Mouse (Mus musculus): ENCODE results near the gene Mxi1. TPM values are rescaled to one million over a fixed set of nuclear protein-coding genes. Genes with fewer than 3 reads are reported as not detected.

Gene Mxi1
- total RNA-seq, 2 experiments from 2014 or later = 29.2 to 35.0 TPM

DNA sequence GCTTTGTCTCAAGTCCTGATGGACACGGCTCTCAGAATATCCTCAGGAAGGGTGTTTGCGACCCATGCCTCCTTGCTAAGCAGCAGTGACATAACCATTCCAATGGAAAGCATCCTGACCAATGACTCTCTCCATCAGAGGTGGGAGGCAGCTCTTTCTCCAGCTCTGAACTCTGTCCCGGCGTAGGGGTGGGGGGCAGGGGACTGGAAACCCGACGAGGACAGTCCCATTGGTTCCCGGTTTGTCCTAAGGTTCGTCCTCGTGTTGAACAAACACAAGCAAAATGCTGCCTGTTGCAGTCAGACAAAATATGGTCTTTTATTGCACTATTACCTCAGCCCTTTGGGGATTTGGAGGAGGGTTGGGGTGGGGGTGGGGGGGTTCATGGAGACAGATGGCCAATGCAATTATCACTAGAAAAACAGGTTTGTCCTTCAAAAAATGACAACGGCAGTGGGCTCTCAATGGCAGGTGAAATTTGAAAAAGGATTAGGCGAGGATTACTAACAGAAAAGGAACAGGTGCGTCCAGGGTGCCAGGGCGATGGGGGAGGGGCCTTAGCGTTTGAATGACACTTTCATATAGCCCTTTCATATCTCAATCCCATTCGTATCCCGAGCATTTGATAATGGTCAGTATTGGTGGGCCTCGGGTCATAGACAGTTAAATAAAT, 11.0 kb upstream of the Mxi1 start:
- DNase-seq (ENCODE audit: low spot score in 2 of 2) = no peak

DNA sequence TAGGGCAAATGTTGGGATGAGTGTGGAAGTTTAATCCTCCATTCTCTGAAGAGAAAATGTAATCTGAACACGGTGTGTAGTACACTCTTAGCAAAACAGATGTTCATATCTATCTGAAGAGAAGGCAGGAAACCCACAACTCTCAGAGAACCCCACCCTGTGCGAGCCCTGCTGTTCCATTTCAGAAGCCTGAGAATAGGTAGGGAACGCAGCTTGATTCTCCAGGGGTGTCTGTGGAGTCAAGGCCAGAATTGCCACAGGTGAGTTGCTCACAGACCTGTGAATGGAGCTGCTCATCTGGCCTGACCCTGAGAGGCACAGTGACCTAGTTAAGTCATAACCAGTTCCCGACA, 10.5 kb upstream of the Mxi1 start:
- no peak for DNase-seq (ENCODE audit: low spot score in 2 of 2)

DNA sequence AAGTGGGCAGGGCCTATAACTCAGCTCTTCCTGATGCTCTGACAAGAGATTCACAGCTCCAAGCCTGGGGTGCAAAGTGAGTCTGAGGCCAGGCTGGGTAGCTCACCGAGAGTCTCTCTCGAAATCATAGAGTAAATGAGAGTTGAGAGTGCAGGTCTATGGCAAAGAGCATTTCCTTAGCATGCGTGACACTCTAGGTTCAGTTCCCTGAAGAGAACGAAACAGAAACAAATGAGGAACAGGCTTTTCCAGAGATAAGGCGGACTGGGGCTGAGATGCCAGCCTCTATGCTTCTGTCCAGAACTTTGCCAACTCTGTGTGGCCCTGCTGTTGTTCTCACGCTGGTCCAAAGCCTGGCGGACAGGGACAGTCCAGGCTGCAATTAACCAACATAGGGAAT, 6.9 kb upstream of the Mxi1 start:
- no peak for DNase-seq (ENCODE audit: low spot score in 2 of 2)

DNA sequence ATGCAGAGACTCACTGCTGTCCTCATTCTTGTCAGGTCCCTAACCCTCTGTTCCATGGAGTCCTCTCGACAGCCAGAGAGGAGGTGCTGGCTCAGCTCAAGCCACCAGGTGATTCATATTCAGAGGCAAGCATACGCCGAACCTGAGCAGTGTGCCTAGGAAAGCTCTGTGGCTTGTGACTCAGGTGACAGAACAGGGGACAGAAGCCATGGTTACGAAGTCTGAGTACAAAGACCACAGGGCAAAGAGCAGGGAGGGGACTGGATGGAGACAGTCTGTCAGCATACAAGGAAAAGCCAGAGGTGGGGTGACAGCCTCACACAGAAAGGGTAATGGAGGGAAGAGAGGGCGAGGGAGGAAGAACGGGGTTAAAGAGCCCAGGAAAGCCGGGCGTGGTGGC, 4.7 kb upstream of the Mxi1 start:
- DNase-seq (ENCODE audit: low spot score in 2 of 2) = no peak

DNA sequence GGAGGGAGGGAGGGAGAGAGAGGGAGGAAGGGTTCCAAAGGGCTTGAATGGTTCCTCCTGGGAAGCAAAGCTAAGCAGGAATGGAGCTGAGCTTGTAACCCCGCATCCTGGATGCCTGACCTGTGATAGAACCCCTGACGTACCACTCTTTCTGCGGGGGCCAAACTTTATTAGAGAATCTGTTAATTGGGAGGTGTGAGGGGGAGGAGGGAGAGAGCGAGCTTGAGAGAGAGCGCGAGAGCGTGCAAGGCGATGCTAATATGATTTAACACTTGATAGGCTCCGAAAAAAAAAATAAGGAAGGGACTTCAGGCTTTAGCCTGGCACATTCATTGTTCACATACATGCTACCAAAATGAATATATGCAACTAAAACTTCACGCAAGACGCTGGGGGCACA, 3.6 kb upstream of the Mxi1 start:
- no peak for DNase-seq (ENCODE audit: low spot score in 2 of 2)

DNA sequence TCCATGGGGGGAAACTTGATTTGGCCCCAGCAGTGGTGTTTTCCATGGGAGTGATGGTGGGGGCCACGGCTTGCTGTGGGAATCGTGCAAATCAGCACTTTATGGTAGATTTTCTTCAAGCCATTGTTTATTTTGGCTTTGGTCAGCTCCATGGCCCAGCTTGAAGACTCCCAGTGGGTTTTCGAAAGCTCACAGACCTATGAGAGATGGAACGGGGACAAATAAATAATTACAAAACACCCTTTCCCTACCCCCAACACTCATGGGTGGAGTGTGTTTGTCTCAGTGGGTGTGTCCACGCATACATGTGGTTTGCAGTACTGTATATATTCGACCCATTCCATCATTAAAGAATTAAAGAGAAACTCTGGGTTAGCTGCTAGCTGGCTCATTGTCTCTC, 3.1 kb upstream of the Mxi1 start:
- no peak for DNase-seq (ENCODE audit: low spot score in 2 of 2)

DNA sequence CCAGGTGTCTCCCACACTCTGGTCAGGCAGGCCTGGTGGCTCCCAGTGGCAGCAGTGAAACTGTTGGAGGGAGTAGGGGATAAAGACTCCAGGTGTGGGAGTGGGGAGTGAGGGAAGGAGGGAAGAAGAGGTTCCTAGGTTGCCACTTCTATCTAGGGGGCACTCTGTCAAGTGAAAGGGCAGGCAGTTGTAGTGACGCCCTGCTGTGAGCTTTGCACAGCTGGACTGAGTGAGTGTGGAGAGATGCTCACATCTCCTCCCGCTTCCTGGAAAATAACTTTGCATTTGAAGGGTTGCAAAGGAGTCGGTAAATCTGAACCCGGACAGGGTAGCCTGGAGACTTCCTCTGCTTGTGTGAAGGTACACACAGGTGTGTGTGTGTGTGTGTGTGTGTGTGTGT, 687 bp upstream of the Mxi1 start:
- DNase-seq (ENCODE audit: low spot score in 2 of 2) = no peak

DNA sequence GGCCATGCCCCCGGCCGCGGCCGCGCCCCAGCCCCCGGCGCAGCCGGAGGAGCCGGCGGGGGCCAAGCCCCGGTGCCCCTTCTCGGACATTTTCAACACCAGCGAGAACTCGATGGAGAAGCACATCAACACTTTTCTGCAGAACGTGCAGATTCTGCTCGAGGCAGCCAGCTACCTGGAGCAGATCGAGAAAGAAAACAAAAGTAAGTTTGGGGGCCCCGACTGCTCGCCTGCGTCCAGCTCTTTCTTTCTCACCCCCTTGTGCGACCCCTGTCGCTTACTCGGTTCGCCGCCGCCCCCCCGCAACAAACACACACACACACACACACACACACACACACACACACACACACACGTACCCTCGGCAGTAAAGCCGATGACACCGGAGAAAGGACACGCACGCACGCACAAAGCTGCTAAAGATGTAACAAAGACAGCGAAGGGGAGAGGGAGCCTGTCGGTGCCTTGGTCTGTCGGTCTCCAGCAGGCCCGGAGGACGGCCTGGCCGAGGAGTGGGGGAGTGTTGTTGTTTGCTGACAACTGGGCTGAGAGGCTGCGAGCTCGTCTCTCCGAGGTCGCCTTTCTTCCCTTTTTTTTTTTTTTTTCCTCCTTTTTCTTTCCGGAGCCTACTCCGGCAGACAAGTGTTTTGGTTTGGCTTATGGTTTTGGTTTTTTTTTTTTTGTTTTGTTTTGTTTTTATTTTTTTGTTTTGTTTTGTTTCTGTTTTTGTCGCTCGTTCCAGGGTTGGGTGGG, 629 bp downstream of the Mxi1 start:
- peak in 1 of 2 experiments; percentile 49 for DNase-seq (ENCODE audit: low spot score in 2 of 2)

DNA sequence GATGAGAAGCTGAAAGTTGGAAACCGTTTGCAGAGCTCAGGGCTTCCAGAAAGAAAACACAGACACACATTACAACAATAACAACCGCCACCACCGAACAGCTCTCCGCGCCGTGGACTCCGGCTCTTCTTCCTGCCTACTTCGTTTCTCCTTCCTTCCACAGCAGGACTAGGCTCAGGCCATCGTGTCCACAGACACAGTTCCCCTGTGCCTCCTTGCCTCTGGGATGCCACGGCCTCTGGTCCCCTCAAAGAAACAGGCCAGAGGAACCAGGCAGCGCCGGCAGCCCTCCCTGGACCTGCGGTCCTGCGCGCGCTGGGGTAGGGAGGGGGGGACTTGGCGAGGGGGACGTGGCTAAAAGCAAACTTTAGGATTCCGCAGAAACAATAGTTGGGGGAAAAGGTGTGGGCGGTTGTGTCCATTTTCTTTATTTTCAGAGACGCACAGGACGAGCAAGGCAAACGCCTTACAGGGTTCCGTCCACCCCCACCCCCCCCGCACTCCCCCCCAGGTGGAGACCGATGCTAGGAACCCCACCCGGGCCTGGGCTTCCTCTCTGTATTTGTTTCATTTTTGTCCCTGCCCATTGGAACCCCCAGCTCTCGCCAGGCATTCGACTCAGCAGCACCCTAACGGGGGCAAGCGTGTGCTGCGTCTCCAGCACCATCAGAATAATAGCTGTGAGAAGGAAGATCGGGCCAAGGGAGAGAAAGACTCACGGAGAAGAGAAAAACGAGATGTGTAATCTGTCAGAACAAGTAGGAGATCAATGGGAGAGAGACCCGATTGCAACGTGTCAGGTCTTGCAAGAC, 1.4 kb downstream of the Mxi1 start:
- DNase-seq (ENCODE audit: low spot score in 2 of 2) = peak; percentile 35 to 48

DNA sequence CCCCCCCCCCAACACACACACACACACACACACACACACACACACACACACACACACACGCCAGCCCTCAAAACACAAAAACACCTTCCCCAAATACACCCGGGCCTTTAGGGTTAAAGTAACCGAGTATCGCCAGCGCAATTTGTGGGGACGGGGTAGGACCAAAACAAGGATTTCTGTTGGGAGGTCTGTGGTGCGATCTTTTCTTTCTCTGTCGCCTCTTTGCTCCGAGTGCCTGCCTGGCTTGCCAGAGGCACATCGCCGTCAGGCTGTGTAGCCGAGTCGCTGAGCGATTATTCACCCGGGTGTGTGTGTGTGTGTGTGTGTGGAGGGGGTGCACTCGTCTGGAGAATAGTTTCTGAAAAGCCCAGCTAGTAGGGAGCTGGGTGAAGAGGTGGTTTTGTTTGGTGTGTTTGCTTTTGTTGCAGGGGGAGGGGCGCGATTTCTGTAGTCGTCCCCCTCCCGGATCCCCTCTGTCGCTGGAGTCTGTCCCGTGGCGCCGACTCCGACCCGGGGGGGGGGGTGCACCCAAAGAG, 2.1 kb downstream of the Mxi1 start:
- peak in 1 of 2 experiments; percentile 51 for DNase-seq (ENCODE audit: low spot score in 2 of 2)

DNA sequence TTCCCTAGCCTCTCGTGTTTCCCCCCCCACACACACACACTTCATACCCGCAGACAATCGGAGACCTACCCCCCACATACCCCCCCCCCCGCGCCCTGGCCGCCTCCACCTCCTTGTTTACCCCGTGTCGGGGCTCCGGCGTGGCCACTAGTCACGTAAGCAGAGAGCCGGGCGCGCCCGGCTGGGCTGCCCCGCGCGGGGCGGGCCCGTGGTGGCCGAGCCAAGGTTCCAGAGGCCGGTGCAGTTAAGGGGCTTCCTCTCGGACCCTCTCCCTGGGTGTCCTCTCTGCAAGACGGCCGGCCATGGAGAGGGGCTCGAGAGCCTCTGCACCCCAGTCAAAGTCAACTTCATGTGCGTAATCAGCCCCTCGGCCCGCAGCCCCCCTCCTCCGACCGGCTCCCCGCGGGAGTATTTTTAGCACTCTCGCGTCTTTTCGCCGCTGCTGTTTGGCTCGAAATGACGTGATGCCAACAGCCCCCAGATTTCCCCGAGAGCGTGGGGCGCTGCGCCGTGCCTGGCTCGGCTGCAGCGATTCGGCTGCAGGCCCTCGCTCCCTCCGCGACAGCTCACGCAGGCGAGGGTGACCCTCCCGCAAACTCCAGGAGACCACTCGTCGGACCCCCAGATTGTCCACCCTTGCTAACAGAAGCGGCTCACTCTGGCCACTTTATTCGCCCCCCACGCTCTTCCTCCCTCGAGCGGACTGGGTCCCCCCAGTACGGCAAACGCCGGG, 2.8 kb downstream of the Mxi1 start:
- peak; percentile 65 to 66 for DNase-seq (ENCODE audit: low spot score in 2 of 2)

DNA sequence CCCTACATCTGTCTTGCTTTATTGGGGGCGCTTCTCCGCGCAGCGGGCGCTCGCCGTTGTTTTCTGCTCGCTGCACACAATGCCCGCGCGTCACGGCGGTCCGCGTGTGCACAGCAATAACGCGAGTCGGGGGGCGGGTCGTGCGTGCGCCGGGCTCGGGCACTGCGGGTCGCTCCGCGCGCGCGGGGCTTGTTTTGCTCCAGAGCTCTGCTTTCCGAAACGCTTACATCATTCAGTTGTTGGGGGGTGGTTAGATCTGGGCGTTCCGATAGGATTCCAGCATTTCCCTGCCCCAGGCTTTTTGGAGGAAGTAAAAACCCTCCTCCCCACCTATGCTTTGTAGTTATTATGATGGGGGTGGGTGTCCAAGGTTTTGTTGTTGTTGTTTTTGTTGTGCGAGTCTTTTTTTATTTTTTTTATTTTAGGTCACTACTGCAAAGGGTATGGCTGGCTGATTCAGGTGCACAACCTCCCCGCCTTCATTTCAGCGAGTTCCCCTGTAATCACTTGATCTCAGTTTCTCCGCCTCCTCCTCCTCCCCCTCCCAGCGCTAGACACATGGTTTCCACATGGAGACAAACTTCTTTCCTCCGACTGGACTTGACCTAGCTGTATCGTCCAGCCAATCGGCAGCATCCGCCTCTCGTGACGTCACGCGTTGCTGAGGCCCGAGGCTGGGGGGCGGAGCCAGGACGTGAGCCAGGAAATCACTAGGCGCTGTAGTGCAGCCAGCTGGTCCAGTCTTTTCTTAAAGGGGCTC, 3.5 kb downstream of the Mxi1 start:
- peak; percentile 99 to 100 for DNase-seq (ENCODE audit: low spot score in 2 of 2)

DNA sequence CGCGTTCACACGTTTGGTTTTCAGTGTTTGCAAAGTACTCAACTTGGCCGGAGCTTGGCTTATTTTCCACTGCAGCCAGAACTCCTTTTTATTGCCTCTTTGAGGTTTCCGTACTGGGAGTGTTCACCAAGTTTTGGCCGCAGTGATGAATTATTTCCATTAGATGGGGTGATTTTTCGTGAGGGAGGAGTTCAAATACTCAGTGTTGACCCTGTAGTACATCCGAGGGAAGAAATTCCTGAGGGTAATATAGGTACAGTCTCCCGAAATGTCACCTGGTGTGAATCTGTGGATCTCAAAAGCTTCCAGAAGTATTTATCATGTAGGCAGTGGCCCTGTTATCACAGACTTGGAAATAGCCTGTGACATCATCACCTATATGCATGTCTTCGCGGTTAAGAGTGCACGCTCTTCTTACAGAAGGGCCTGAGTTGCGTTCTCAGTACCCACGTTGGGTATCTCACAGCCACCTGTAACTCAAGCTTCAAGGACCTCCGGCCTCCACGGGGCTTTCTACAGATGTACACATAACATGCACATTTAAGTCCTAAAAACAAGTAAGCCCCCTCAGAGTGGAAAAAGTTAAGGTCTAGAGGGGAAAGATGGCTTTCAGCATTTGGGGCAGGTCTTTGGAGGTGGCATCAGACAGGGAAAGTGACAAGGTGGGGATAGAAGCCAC, 4.4 kb downstream of the Mxi1 start:
- no peak for DNase-seq (ENCODE audit: low spot score in 2 of 2)

DNA sequence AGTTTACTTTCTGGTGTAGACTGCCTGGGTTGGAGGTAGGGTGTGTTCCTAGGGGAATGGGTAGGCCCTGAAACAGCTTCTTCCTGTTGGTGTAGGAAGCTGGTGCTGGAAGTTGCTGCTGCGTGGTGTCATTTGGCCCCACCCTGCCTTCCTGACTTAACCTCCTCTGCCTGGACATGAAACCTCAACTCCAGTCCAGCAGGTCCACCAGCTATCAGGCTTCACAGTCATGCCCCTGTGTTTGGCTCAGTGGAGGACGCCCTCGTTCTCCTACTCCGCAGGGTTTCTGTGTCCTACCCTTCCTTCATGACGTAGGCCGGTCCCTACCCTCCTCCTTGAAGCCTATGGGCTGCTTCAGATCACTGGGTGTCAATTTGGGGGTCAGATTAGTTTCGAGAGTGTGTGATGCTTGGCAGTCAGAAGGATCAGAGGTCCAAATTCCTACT, 4.9 kb downstream of the Mxi1 start:
- DNase-seq (ENCODE audit: low spot score in 2 of 2) = no peak

DNA sequence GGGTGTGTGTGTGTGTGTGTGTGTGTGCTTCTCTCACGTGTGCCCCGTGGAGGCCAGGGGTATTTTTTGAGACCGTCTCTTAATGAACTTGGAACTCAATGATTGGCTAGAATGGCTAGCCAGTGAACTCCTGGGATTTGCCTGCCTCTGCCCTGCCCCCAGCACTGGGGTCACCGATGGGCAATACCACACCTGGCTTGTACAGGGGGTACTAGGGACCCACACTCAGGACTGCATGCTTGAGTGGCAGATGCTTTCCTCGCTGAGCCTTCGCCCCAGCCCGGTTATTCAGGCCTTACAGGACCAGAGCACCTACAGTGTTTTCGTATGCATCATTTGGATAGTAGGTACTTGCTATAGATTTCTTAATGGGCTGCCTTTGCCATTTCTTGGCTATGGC, 5.8 kb downstream of the Mxi1 start:
- DNase-seq (ENCODE audit: low spot score in 2 of 2) = no peak

DNA sequence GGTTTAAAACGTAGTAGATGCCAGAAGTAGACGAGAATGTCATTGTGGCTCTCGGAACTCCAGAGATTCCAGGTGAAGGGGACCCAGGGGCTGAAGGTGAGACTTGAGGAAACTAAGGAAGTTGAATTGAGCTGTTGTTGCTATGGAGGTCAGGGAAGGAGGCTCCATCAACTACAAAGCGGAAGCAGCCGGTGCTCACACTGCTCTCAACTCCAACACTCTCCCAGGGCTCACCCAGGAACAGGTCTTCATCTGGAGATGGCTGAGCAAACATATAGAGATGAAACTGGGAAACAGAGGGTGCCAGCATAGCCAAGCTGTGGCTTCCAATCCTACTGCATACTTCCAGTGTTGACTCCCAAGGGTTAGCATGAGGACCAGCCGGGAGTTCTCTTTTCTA, 6.6 kb downstream of the Mxi1 start:
- no peak for DNase-seq (ENCODE audit: low spot score in 2 of 2)

DNA sequence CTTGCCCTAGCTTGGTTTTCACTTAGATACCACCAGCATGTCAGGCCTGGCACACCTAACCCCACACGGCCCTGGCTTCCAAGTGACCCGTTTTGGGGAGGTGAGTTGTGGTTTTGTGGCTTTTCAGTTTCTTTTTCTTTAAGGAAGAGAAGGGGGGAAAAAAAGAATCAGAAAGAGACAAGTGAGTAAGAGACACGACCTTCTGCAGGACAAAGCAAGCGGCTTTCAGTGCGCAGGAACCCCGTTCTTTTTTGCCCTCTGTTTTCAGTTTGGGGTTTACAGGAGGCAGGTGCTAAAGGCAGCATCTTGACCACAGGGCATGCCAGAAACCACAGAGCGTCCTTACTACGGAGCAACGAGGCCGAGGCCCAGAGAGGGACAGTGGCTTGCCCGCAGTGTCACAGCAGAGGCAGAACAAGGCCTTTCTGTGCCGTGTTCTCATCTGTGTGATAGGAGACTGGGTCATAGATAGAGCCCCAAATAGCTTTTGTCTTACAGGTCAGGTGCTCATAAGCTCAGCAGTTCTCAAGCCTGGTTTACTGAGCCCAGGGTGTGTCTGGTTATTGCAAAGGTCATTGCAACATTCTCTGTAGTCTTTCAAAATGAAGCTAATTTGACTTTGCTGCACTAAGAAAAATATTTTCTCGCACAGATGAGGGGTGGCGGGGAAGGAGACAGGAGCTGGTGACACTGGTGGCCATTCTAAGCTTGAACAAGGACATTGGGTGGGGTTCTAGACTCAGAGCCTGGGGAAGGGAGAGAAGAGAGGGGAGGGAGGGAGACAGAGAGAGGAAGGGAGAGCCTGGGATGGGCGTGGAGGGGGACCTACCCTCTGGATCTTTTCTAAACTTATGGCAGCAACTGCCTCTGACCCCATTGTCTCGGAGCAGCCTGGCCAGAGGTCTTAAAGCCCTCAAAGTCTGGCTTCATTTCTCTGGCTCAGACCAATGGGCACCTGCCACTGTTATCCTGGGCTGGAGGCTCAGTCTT, 8.1 kb downstream of the Mxi1 start:
- DNase-seq (ENCODE audit: low spot score in 2 of 2) = no peak

DNA sequence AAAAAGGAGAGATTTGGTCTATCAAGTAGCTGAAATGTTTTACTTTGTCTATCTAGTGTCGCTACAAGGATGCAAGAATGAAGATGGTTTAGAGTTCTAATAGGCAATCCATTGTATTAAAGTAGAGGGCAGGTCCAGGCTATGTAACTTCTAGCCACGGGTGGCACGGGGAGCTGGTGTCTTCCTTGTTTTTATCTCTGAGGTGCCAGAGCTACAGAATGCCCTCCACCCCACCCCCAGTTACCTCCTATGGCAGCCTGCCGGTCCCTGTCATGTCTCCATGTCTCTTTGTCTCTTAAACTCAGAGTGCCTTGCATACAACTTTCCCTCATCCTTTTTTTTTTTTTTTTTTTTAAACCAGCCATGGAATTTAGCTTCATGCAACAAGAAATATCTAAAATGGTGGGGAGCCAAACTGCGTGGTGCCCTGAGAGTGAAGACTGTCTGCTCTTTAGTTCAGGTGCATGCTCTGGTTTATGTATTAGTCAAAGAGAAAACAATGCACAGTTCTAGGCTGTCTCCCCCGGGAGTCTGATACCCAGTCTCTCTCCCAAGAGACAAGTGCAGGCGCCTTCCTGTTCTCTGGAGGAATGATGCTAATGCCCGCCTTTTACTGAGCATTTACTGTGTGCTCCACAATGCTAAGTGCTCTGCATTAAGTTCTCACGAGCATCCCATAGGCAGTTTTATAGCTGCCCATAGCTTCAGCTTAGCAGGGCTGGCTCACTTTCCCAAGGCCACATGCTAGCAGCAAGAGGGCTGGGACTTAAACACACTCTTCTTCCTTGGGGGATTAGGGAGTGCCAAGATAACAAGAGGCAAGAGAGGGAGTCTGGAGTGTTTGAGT, 10.2 kb downstream of the Mxi1 start:
- DNase-seq (ENCODE audit: low spot score in 2 of 2) = no peak
